Mouse (Mus musculus) CH12.LX (cell line): ENCODE measurements around the gene Bri3. TPM values are rescaled to one million over a fixed set of nuclear protein-coding genes. Genes with fewer than 3 reads are reported as not detected.

Source experiments
- DNase-seq: peaks from one replicate; pipeline ENCODE4 v3.0.0-alpha.2; 2013; ENCODE audit errors: extremely low read depth
- H3K27ac ChIP-seq: 2 replicates; pipeline ENCODE4 v1.5.1; 2012; ENCODE audit warnings: low read depth, mild to moderate bottlenecking, control low read depth, moderate library complexity; ENCODE audit not compliant: insufficient read depth
- H3K27me3 ChIP-seq: replicated peaks from 2 replicates; pipeline ENCODE3; 2012; ENCODE audit warnings: inconsistent platforms
- H3K36me3 ChIP-seq, 2 experiments: replicated peaks in 1 of 2; 2 replicates each; pipeline versions ENCODE3 to v1.6.1; 2012; ENCODE audit warnings: inconsistent platforms in 1 of 2, low read length in 1 of 2, mild to moderate bottlenecking in 1 of 2, mixed read lengths in 1 of 2, moderate library complexity in 1 of 2; ENCODE audit not compliant: control insufficient read depth in 1 of 2, insufficient read depth in 1 of 2
- H3K4me1 ChIP-seq, 2 experiments: 2 replicates each; pipeline ENCODE4 v1.6.1; 2012; ENCODE audit warnings: inconsistent platforms in 1 of 2, moderate library complexity in 1 of 2; ENCODE audit not compliant: insufficient read depth in 2 of 2, control insufficient read depth in 1 of 2
- H3K4me2 ChIP-seq: 2 replicates; pipeline ENCODE4 v1.6.1; 2012; ENCODE audit warnings: low read depth, mild to moderate bottlenecking, control low read depth; ENCODE audit not compliant: poor library complexity, insufficient read depth, severe bottlenecking
- H3K4me3 ChIP-seq, 3 experiments: fragments of 150-350 bp in 1 of 3; sonication (generic) in 1 of 3; replicated peaks in 1 of 3; 2 replicates each; pipeline versions ENCODE3 to v1.5.1; 2011 to 2012; ENCODE audit warnings: low read depth in 2 of 3, low read length in 2 of 3, mild to moderate bottlenecking in 2 of 3, moderate library complexity in 2 of 3, control low read depth in 1 of 3, improper control_type of control experiment in 1 of 3, inconsistent platforms in 1 of 3, mixed read lengths in 1 of 3; ENCODE audit not compliant: poor library complexity in 1 of 3
- H3K79me2 ChIP-seq: replicated peaks from 2 replicates; pipeline ENCODE4 v1.6.1; 2012; ENCODE audit warnings: mild to moderate bottlenecking, moderate library complexity; ENCODE audit not compliant: control insufficient read depth, poor library complexity, insufficient read depth, severe bottlenecking; ENCODE audit errors: extremely low read depth
- H3K9ac ChIP-seq: 2 replicates; pipeline ENCODE4 v1.6.1; 2012; ENCODE audit warnings: low read depth, mild to moderate bottlenecking, control low read depth, moderate library complexity; ENCODE audit not compliant: insufficient read depth
- H3K9me3 ChIP-seq: replicated peaks from 2 replicates; pipeline ENCODE3; 2012; ENCODE audit warnings: low read length, inconsistent platforms, mixed read lengths
- BHLHE40 ChIP-seq: IDR thresholded peaks from 2 replicates; pipeline ENCODE4 v1.6.1; 2011; ENCODE audit warnings: mild to moderate bottlenecking, low read depth, low read length, improper control_type of control experiment
- E2F4 ChIP-seq: IDR thresholded peaks from 2 replicates; pipeline ENCODE4 v1.6.1; 2011; ENCODE audit warnings: low read depth, low read length, improper control_type of control experiment; ENCODE audit not compliant: insufficient replicate concordance
- ELF1 ChIP-seq: IDR thresholded peaks from 2 replicates; pipeline ENCODE4 v1.6.1; 2014; ENCODE audit warnings: low read depth, mild to moderate bottlenecking, inconsistent platforms, low read length, improper control_type of control experiment
- EP300 ChIP-seq: IDR thresholded peaks from 2 replicates; pipeline ENCODE4 v1.6.1; 2011; ENCODE audit warnings: low read length, improper control_type of control experiment
- ETS1 ChIP-seq: conservative IDR thresholded peaks from 2 replicates; pipeline ENCODE4 v1.6.1; 2012; ENCODE audit warnings: low read depth, mild to moderate bottlenecking, inconsistent platforms, low read length, improper control_type of control experiment, moderate library complexity
- HCFC1 ChIP-seq: IDR thresholded peaks from 2 replicates; pipeline ENCODE4 v1.6.1; 2012; ENCODE audit warnings: low read depth, mild to moderate bottlenecking, inconsistent platforms, low read length, improper control_type of control experiment
- IRF4 ChIP-seq: IDR thresholded peaks from 2 replicates; pipeline ENCODE4 v1.6.1; 2014; ENCODE audit warnings: low read depth, mild to moderate bottlenecking, inconsistent platforms, low read length, improper control_type of control experiment
- JUN ChIP-seq: IDR thresholded peaks from 2 replicates; pipeline ENCODE4 v1.6.1; 2011; ENCODE audit warnings: low read depth, mild to moderate bottlenecking, low read length, improper control_type of control experiment, moderate library complexity; ENCODE audit not compliant: insufficient read depth
- JUND ChIP-seq: conservative IDR thresholded peaks from 2 replicates; pipeline ENCODE4 v1.6.1; 2011; ENCODE audit warnings: low read depth, low read length, improper control_type of control experiment
- KAT2A ChIP-seq: IDR thresholded peaks from 2 replicates; pipeline ENCODE4 v1.6.1; 2012; ENCODE audit warnings: low read length, improper control_type of control experiment, inconsistent platforms; ENCODE audit not compliant: insufficient replicate concordance
- MAFK ChIP-seq: IDR thresholded peaks from 2 replicates; pipeline ENCODE4 v1.6.1; 2011; ENCODE audit warnings: low read length, improper control_type of control experiment; ENCODE audit not compliant: insufficient replicate concordance
- MAX ChIP-seq: IDR thresholded peaks from 2 replicates; pipeline ENCODE4 v1.6.1; 2011; ENCODE audit warnings: low read length, improper control_type of control experiment
- MAZ ChIP-seq: IDR thresholded peaks from 2 replicates; pipeline ENCODE4 v1.6.1; 2012; ENCODE audit warnings: low read depth, mild to moderate bottlenecking, inconsistent platforms, low read length, improper control_type of control experiment, moderate library complexity
- MEF2A ChIP-seq: IDR thresholded peaks from 2 replicates; pipeline ENCODE4 v1.6.1; 2014; ENCODE audit warnings: low read depth, mild to moderate bottlenecking, inconsistent platforms, low read length, improper control_type of control experiment, borderline replicate concordance
- MYC ChIP-seq: IDR thresholded peaks from 2 replicates; pipeline ENCODE4 v1.6.1; 2011; ENCODE audit warnings: low read depth, mild to moderate bottlenecking, improper control_type of control experiment, low read length
- NELFE ChIP-seq: IDR thresholded peaks from 2 replicates; pipeline ENCODE4 v1.6.1; 2011; ENCODE audit warnings: low read depth, low read length, improper control_type of control experiment
- POLR2A ChIP-seq: IDR thresholded peaks from 2 replicates; pipeline ENCODE4 v1.6.1; 2011; ENCODE audit warnings: low read depth, mild to moderate bottlenecking, improper control_type of control experiment, low read length
- POLR2AphosphoS2 ChIP-seq: IDR thresholded peaks from 2 replicates; pipeline ENCODE4 v1.6.1; 2011; ENCODE audit warnings: low read depth, low read length, improper control_type of control experiment
- RAD21 ChIP-seq: IDR thresholded peaks from 2 replicates; pipeline ENCODE4 v1.6.1; 2011; ENCODE audit warnings: low read depth, mild to moderate bottlenecking, low read length, improper control_type of control experiment, moderate library complexity
- RCOR1 ChIP-seq: conservative IDR thresholded peaks from 2 replicates; pipeline ENCODE4 v1.6.1; 2012; ENCODE audit warnings: low read depth, mild to moderate bottlenecking, inconsistent platforms, low read length, improper control_type of control experiment
- SIN3A ChIP-seq: IDR thresholded peaks from 2 replicates; pipeline ENCODE4 v1.6.1; 2012; ENCODE audit warnings: low read length, improper control_type of control experiment, inconsistent platforms
- SMC3 ChIP-seq: IDR thresholded peaks from 2 replicates; pipeline ENCODE4 v1.6.1; 2011; ENCODE audit warnings: low read depth, low read length, improper control_type of control experiment
- TBP ChIP-seq: conservative IDR thresholded peaks from 2 replicates; pipeline ENCODE4 v1.6.1; 2011; ENCODE audit warnings: low read depth, low read length, improper control_type of control experiment
- TCF12 ChIP-seq: IDR thresholded peaks from 2 replicates; pipeline ENCODE4 v1.6.1; 2014; ENCODE audit warnings: low read depth, mild to moderate bottlenecking, inconsistent platforms, low read length, improper control_type of control experiment
- USF2 ChIP-seq: conservative IDR thresholded peaks from 2 replicates; pipeline ENCODE4 v1.6.1; 2011; ENCODE audit warnings: low read depth, low read length, improper control_type of control experiment
- ZC3H11A ChIP-seq: IDR thresholded peaks from 2 replicates; pipeline ENCODE4 v1.6.1; 2012; ENCODE audit warnings: low read depth, mild to moderate bottlenecking, inconsistent platforms, low read length, improper control_type of control experiment
- ZKSCAN1 ChIP-seq: IDR thresholded peaks from 2 replicates; pipeline ENCODE4 v1.6.1; 2012; ENCODE audit warnings: low read depth, inconsistent platforms, low read length, improper control_type of control experiment, borderline replicate concordance
- ZMIZ1 ChIP-seq: IDR thresholded peaks from 2 replicates; pipeline ENCODE4 v1.6.1; 2012; ENCODE audit warnings: low read depth, mild to moderate bottlenecking, inconsistent platforms, low read length, improper control_type of control experiment
- ZNF384 ChIP-seq: IDR thresholded peaks from 2 replicates; pipeline ENCODE4 v1.6.1; 2012; ENCODE audit warnings: low read depth, low read length, improper control_type of control experiment, inconsistent platforms
- dilution Hi-C: fragments of 300-500 bp; cut with MboI; formaldehyde crosslinking; loops from 2 replicates; pipeline ENCODE4 v1.14.3; 2020; ENCODE audit warnings: low sequenced_read_pairs; ENCODE audit not compliant: extremely low pct_unique_long_range_greater_than_20kb, extremely low pct_ligation_motif_present
- in situ Hi-C: fragments of 300-500 bp; cut with MboI; formaldehyde crosslinking; loops from 3 replicates; pipeline ENCODE4 v1.14.3; 2019; ENCODE audit warnings: low sequenced_read_pairs, low pct_ligation_motif_present, low pct_unique_long_range_greater_than_20kb, mixed read lengths
- polyA plus RNA-seq: library from polyadenylated mRNA; unstranded; fragments of >175 nt; gene quantifications from 2 replicates; pipeline ENCODE4 v1.2.1, GENCODE M21; 2012; ENCODE audit warnings: low read depth; ENCODE audit not compliant: insufficient read length
- total RNA-seq, 2 experiments: library from RNA; depleted of rRNA; stranded (reverse); fragments of 300-350 nt in 1 of 2; fragments of >200 nt in 1 of 2; gene quantifications; 2 replicates each; pipeline ENCODE4 v1.2.3; 2012 to 2014

Gene Bri3
- total and polyA plus RNA-seq, 3 experiments, result 9.3 to 41.7 (median 20.3) TPM

- Histone ChIP-seq H3K27me3 (no peaks in the 10 kb centered on the region), H3K9ac (no peak overlapping the region), H3K27ac (no peak overlapping the region), H3K36me3 (peaks cover 2 to 16% of the 10 kb centered on the region in 2 experiments), H3K9me3 (no peaks in the 10 kb centered on the region), H3K4me2 (no peak overlapping the region), H3K79me2 (no peaks in the 10 kb centered on the region), H3K4me1 (peaks cover 7 to 42% of the 10 kb centered on the region in 2 experiments), H3K4me3 (no peak overlapping the region)
- DNase-seq, result peak; percentile 79
- dilution Hi-C loops, result no loop called here
- in situ Hi-C loops, result no loop called here
- TF ChIP-seq KAT2A (no peak), ZKSCAN1 (peak; percentile 51; the same call in 1 of the 2 replicates), SMC3 (no peak), MYC (no peak), POLR2AphosphoS2 (no peak), SIN3A (0 out of 2 replicates have a peak, but pooled peaks have one; percentile 13), JUN (no peak), IRF4 (peak; percentile 94), MAZ (peak; percentile 80), HCFC1 (no peak), POLR2A (no peak), RCOR1 (0 out of 2 replicates have a peak, but pooled peaks have one; percentile 64), MAFK (no peak), USF2 (no peak), TCF12 (no peak), BHLHE40 (peak; percentile 25; the same call in 1 of the 2 replicates), RAD21 (no peak; the same call in 1 of the 2 replicates), ZMIZ1 (no peak), NELFE (no peak), ETS1 (no peak; the same call in 1 of the 2 replicates), MEF2A (peak; percentile 40; the same call in 1 of the 2 replicates), E2F4 (no peak), MAX (no peak; the same call in 1 of the 2 replicates), ELF1 (no peak), EP300 (peak; percentile 88), TBP (no peak), JUND (no peak), ZC3H11A (no peak), ZNF384 (no peak; the same call in 1 of the 2 replicates)
Observed at GRCm38 (mm10) chr5:144276898-144277630, 32.8 kb downstream of the Bri3 start.
